In genomic region chr2:145769964-145770363, GRCm38 (mm10) we compare ENCODE assay signal across 9 mouse cellular contexts.
DNase-seq lines count a peak whose midpoint lies in the region; ATAC-seq and TF ChIP-seq lines count a peak whose summit lies in the region.
"Had no signal": no experiment of that assay in that cellular context is flagged by ENCODE, and none has a peak within 500 bp of the region (broad histone marks: within the 10 kb centered on the region; RNA-seq: fewer than 3 reads in every experiment).

No protein-coding gene starts in this region.

- H3K9me3 ChIP-seq in hindbrain, embryonic 10.5 days, result no peaks in the 10 kb centered on the region
- no peaks in the 10 kb centered on the region for H3K9me3 ChIP-seq in hindbrain, embryonic 12.5 days (replicated peaks)
- H3K9me3 ChIP-seq in embryonic facial prominence, embryonic 11.5 days (replicated peaks; ENCODE audit: control insufficient read depth, low read length), result no peaks in the 10 kb centered on the region
- no peaks in the 10 kb centered on the region for H3K9me3 ChIP-seq in limb, embryonic 15.5 days

- no peak for TF ChIP-seq CTCF in lung, adult 2 months (IDR thresholded peaks at IDR 0.05; ENCODE audit: insufficient read depth, low read length)

- no peak for TF ChIP-seq POLR2A in lung, adult 2 months (IDR thresholded peaks at IDR 0.05; ENCODE audit: borderline replicate concordance, extremely low read depth, low read depth, low read length)

- H3K27ac ChIP-seq in hindbrain, embryonic 10.5 days, result peak overlapping the region; percentile 35; the same call in 1 of the 2 replicates
- H3K27ac ChIP-seq in hindbrain, embryonic 12.5 days, result no peak overlapping the region
- H3K27ac ChIP-seq in embryonic facial prominence, embryonic 11.5 days (replicated peaks; ENCODE audit: low read depth, low read length), result no peak overlapping the region
- H3K27ac ChIP-seq in limb, embryonic 15.5 days, result peak overlapping the region; percentile 70

- H3K4me3 ChIP-seq in hindbrain, embryonic 10.5 days, result no peak overlapping the region
- H3K4me3 ChIP-seq in hindbrain, embryonic 12.5 days, result no peak overlapping the region
- H3K4me3 ChIP-seq in embryonic facial prominence, embryonic 11.5 days (ENCODE audit: low read depth, low read length), result no peak overlapping the region
- no peak overlapping the region for H3K4me3 ChIP-seq in limb, embryonic 15.5 days
- no peak overlapping the region for H3K4me3 ChIP-seq in lung, adult 2 months (replicated peaks; ENCODE audit: extremely low read depth, low read depth, low read length)

- peaks cover 20% of the 10 kb centered on the region for H3K4me1 ChIP-seq in hindbrain, embryonic 10.5 days (replicated peaks)
- H3K4me1 ChIP-seq in hindbrain, embryonic 12.5 days, result peaks cover 8% of the 10 kb centered on the region
- H3K4me1 ChIP-seq in embryonic facial prominence, embryonic 11.5 days (ENCODE audit: control insufficient read depth, insufficient read depth, low read length), result no peaks in the 10 kb centered on the region
- peaks cover 18% of the 10 kb centered on the region for H3K4me1 ChIP-seq in limb, embryonic 15.5 days
- peaks cover 2% of the 10 kb centered on the region; the same call in 1 of the 2 replicates for H3K4me1 ChIP-seq in lung, adult 2 months (ENCODE audit: control insufficient read depth, insufficient read depth, low read length)

- peak; percentile 27 for DNase-seq in hindbrain, embryonic 10.5 days (ENCODE audit: low spot score)
- peak; percentile 52 for DNase-seq in R1 (ENCODE audit: low read depth, low spot score)
- DNase-seq in embryonic facial prominence, embryonic 11.5 days (ENCODE audit: low spot score), result no peak
- DNase-seq in lung, adult 2 months, result no peak
- DNase-seq in adrenal gland, postnatal 36 days, result no peak
- DNase-seq in spleen, adult 12 weeks (ENCODE audit: low spot score), result no peak

- 33% methylated on average over 10 of the region's 10 CpGs for WGBS in hindbrain, embryonic 10.5 days
- 20% methylated on average over 10 of the region's 10 CpGs for WGBS in hindbrain, embryonic 12.5 days
- 40% methylated on average over 10 of the region's 10 CpGs for WGBS in embryonic facial prominence, embryonic 11.5 days
- WGBS in limb, embryonic 15.5 days, result 48% methylated on average over 10 of the region's 10 CpGs
- WGBS in lung, adult 2 months, result 60% methylated on average over 10 of the region's 10 CpGs

- 0 out of 2 replicates have a peak, but pooled peaks cover 4% of the 10 kb centered on the region for H3K27me3 ChIP-seq in hindbrain, embryonic 10.5 days (ENCODE audit: insufficient read depth, poor library complexity, severe bottlenecking)
- H3K27me3 ChIP-seq in hindbrain, embryonic 12.5 days, result no peaks in the 10 kb centered on the region
- no peaks in the 10 kb centered on the region for H3K27me3 ChIP-seq in embryonic facial prominence, embryonic 11.5 days (ENCODE audit: control insufficient read depth, insufficient read depth, low read length)
- H3K27me3 ChIP-seq in limb, embryonic 15.5 days, result no peaks in the 10 kb centered on the region

- no peaks in the 10 kb centered on the region for H3K36me3 ChIP-seq in hindbrain, embryonic 10.5 days
- H3K36me3 ChIP-seq in hindbrain, embryonic 12.5 days, result no peaks in the 10 kb centered on the region
- no peaks in the 10 kb centered on the region for H3K36me3 ChIP-seq in embryonic facial prominence, embryonic 11.5 days (replicated peaks; ENCODE audit: control insufficient read depth, insufficient read depth, low read depth, low read length)
- H3K36me3 ChIP-seq in limb, embryonic 15.5 days, result no peaks in the 10 kb centered on the region

- no peak overlapping the region for H3K4me2 ChIP-seq in hindbrain, embryonic 12.5 days (replicated peaks)
- H3K4me2 ChIP-seq in embryonic facial prominence, embryonic 11.5 days (ENCODE audit: low read depth, low read length), result no peak overlapping the region
- H3K4me2 ChIP-seq in limb, embryonic 15.5 days, result no peak overlapping the region

- H3K9ac ChIP-seq in hindbrain, embryonic 12.5 days, result no peak overlapping the region
- no peak overlapping the region for H3K9ac ChIP-seq in embryonic facial prominence, embryonic 11.5 days (replicated peaks; ENCODE audit: low read length)
- no peak overlapping the region for H3K9ac ChIP-seq in limb, embryonic 15.5 days

- no peak for ATAC-seq in hindbrain, embryonic 12.5 days (ENCODE audit: low FRiP score)
- ATAC-seq in embryonic facial prominence, embryonic 11.5 days (replicated peaks; ENCODE audit: insufficient number of reproducible peaks, low FRiP score, low TSS enrichment, low read depth), result 0 out of 2 replicates have a peak, but pooled peaks have one; percentile 39
- ATAC-seq in limb, embryonic 15.5 days (ENCODE audit: insufficient number of reproducible peaks, low FRiP score, low TSS enrichment, low read depth), result no peak
- ATAC-seq: activated CD4-positive, CD25-positive, alpha-beta regulatory T cell, adult 4 months had no signal

Comparison
In these comparisons a context has a peak if more than half of its experiments do, and no peak if none do; other contexts are left out.
1. H3K27ac ChIP-seq: peak in hindbrain, embryonic 10.5 days (single experiment) and limb, embryonic 15.5 days (single experiment); none in hindbrain, embryonic 12.5 days (single experiment) and embryonic facial prominence, embryonic 11.5 days (single experiment).
2. DNase-seq: peak in hindbrain, embryonic 10.5 days (single experiment) and R1 (single experiment); none in embryonic facial prominence, embryonic 11.5 days (single experiment), lung, adult 2 months (single experiment), adrenal gland, postnatal 36 days (0 of 2) and spleen, adult 12 weeks (single experiment).